Mouse (Mus musculus): ENCODE measurements around the gene Lpar1.
"Not testable (repeated sequence)": the region's sequence is repeated elsewhere in the genome, so short reads cannot be mapped to it uniquely, and the experiment has no call there.

Gene Lpar1

GRCm38 (mm10) chr4:58545888-58546432 lies 7.7 kb downstream of the Lpar1 start:
- DNase-seq (ENCODE audit: low spot score in 2 of 2): no peak

- no peak for DNase-seq (ENCODE audit: low spot score in 2 of 2)
These were observed 10.5 kb downstream of the Lpar1 start for GRCm38 (mm10) chr4:58543171-58543570.

- DNase-seq (ENCODE audit: low spot score in 2 of 2): not testable (repeated sequence)
These were observed 11.0 kb downstream of the Lpar1 start for GRCm38 (mm10) chr4:58542656-58543055.

- no peak for DNase-seq (ENCODE audit: low spot score in 2 of 2)
These were observed 12.9 kb downstream of the Lpar1 start for GRCm38 (mm10) chr4:58540841-58541240.

- no peak for DNase-seq (ENCODE audit: low spot score in 2 of 2)
These were observed 13.3 kb downstream of the Lpar1 start for GRCm38 (mm10) chr4:58540385-58540784.

- DNase-seq (ENCODE audit: low spot score in 2 of 2): no peak
These were observed 15.0 kb downstream of the Lpar1 start for GRCm38 (mm10) chr4:58538696-58539095.

- no peak for DNase-seq (ENCODE audit: low spot score in 2 of 2)
These were observed 17.9 kb downstream of the Lpar1 start for GRCm38 (mm10) chr4:58535754-58536153.

- DNase-seq (ENCODE audit: low spot score in 2 of 2): no peak
These were observed 18.9 kb downstream of the Lpar1 start for GRCm38 (mm10) chr4:58534726-58535350.

- DNase-seq (ENCODE audit: low spot score in 2 of 2): no peak
These were observed 19.5 kb downstream of the Lpar1 start for GRCm38 (mm10) chr4:58534141-58534571.

- DNase-seq (ENCODE audit: low spot score in 2 of 2): no peak
These were observed 20.2 kb downstream of the Lpar1 start for GRCm38 (mm10) chr4:58533519-58533918.

- no peak for DNase-seq (ENCODE audit: low spot score in 2 of 2)
These were observed 21.4 kb downstream of the Lpar1 start for GRCm38 (mm10) chr4:58532326-58532725.

GRCm38 (mm10) chr4:58530706-58531105 lies 23.0 kb downstream of the Lpar1 start:
- DNase-seq (ENCODE audit: low spot score in 2 of 2): no peak

- no peak for DNase-seq (ENCODE audit: low spot score in 2 of 2)
These were observed 23.4 kb downstream of the Lpar1 start for GRCm38 (mm10) chr4:58530279-58530678.

GRCm38 (mm10) chr4:58527852-58528251 lies 25.8 kb downstream of the Lpar1 start:
- DNase-seq (ENCODE audit: low spot score in 2 of 2): no peak

GRCm38 (mm10) chr4:58521137-58521536 lies 32.6 kb downstream of the Lpar1 start:
- DNase-seq (ENCODE audit: low spot score in 2 of 2): no peak

- no peak for DNase-seq (ENCODE audit: low spot score in 2 of 2)
These were observed 33.2 kb downstream of the Lpar1 start for GRCm38 (mm10) chr4:58520531-58520930.

- DNase-seq (ENCODE audit: low spot score in 2 of 2): no peak
These were observed 33.8 kb downstream of the Lpar1 start for GRCm38 (mm10) chr4:58519891-58520290.

GRCm38 (mm10) chr4:58518215-58518988 lies 35.3 kb downstream of the Lpar1 start:
- DNase-seq (ENCODE audit: low spot score in 2 of 2): no peak

- no peak for DNase-seq (ENCODE audit: low spot score in 2 of 2)
These were observed 36.9 kb downstream of the Lpar1 start for GRCm38 (mm10) chr4:58516810-58517209.

GRCm38 (mm10) chr4:58516221-58516620 lies 37.5 kb downstream of the Lpar1 start:
- DNase-seq (ENCODE audit: low spot score in 2 of 2): no peak

GRCm38 (mm10) chr4:58511554-58511953 lies 42.1 kb downstream of the Lpar1 start:
- DNase-seq (ENCODE audit: low spot score in 2 of 2): no peak

GRCm38 (mm10) chr4:58508833-58509232 lies 44.9 kb downstream of the Lpar1 start:
- no peak for DNase-seq (ENCODE audit: low spot score in 2 of 2)

GRCm38 (mm10) chr4:58507536-58507935 lies 46.2 kb downstream of the Lpar1 start:
- no peak for DNase-seq (ENCODE audit: low spot score in 2 of 2)

Measured in spleen, postnatal 14 days (tissue).